Mouse (Mus musculus) liver (tissue): ENCODE measurements at regions not wholly inside any gene's neighbourhood (a gene's known extent, or its start where the extent isn't known, plus 50 kb on each side); places are given as distances from the start of the nearest gene placed in this dataset.

ENCODE experiments used
- DNase-seq: peaks from one replicate; pipeline ENCODE4 v3.0.0-alpha.2; 2020; ENCODE audit warnings: mixed read lengths

DNA sequence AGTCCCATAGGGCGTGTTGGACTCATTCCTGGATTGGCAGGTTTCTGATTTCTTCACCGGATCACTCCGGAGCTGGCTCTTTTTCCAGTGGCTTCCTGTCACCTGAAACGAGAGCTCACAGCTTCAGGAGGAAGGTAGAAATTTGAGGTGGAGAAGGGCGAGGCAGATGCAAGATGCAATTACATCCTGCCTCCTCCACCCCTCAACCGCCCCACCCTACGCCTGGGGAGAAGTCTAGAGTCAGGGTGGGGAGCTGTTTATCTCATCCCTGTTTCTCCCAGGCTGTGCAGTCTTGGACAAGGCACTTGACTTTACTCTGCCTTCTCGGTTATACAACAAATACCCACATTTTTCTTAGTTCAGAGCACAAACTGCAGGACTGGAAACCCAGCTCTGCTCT is 302.8 kb upstream of the Klf3 start:
- DNase-seq = peak; percentile 79

DNA sequence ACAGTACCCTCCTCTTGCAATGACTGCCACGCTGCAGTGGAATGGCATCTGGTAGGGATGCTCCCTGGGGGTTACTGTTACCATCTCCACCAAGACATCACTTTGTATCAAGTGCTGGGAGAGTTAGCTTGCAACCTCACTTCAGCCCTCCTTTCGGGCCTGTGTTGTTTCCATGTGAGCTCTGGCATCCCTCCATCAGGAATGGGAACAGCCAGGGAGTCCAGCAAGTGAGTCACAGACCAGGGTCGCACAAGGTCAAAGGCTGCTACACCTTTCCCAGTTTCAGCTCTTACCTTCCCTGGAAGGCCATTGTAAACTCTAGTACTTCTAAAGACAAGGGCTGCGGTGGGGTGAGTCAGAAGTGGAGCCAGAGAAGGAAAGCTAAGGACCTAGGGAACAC is 302.3 kb upstream of the Klf3 start:
- no peak for DNase-seq

DNA sequence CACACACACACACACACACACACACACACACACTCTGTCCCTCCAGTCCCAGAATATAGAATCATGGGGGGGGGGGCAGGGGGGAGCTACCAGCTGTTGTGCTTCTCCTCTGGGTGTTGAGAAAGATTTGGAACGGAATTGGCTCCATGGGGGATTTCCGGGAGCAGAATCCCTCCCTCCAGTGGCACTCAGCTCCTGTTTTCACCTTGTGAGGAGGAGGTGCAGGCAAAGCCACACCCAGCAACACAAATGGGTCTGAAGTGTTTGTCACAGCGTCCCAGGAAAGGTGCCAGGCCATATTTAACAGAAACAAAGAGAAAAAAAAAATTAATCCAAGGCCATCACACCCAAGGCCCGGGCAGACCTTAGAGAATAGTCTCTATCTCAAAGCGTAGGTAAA is 301.4 kb upstream of the Klf3 start:
- no peak for DNase-seq

DNA sequence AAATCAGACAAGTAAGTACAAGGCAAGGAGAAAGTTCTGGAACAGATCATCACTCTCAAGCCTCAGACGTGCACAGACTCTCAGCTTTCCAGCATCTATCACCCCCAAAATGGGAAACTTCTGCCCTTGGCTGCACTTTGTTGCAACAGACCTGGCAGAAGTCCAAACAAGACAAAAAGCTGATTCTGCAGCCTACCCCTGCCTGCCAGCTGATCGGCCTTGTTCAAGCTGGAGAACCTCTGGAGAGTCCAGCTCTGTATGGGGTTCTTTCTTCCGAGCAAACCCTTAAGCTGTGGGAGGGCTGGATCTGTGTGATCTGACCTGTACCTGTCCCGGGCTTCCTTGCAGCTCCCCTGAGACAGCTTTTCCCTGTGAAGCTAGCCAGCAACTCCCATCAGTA is 299.7 kb upstream of the Klf3 start:
- peak; percentile 48 for DNase-seq

DNA sequence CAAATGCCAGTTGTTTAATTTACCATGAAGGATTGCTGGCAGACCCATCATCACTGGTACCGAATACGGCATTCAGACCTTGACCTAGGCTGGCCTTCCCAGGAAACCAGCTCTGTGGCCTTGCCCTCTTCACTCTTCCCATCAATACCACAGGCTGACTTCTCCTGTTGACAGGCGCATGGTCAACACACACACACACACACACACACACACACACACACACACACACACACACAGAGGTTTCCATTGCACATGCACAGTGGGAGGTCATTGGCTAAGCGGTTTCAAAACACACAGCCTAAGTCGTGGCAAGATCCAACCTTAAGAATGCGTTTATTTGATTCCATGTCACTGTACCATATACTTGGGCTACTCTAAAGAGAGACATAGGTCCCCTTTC is 298.7 kb upstream of the Klf3 start:
- peak; percentile 21 for DNase-seq

DNA sequence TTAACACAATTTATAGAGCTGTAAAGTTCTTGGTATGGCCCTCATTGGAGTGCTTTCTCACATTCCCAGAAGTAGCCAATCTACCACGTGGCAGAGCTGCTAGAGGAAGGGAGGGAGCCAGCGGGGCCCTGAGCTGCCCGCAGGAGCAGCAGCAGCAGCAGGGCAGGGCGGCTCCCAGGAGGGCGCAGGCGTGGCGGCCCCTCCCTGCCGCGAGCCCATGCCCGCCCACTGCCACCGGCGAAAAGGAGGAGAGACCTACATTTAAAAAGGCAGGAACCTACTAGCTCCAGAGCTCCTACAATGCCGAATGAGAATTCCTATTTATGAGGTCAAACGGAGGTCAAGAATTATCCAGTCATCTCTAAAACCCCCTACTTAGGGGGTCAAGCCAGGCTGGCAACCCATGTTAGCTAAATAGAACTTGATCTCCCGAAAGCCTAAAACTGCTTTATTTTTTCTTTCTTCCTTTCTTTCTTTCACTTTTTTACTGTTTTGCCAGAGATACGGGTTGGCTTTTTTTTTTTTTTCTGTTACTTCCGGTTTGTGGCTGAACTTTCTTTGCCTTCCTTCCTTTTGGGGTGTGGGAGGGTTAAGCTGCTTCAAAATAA is 297.9 kb upstream of the Klf3 start:
- DNase-seq = peak; percentile 92

DNA sequence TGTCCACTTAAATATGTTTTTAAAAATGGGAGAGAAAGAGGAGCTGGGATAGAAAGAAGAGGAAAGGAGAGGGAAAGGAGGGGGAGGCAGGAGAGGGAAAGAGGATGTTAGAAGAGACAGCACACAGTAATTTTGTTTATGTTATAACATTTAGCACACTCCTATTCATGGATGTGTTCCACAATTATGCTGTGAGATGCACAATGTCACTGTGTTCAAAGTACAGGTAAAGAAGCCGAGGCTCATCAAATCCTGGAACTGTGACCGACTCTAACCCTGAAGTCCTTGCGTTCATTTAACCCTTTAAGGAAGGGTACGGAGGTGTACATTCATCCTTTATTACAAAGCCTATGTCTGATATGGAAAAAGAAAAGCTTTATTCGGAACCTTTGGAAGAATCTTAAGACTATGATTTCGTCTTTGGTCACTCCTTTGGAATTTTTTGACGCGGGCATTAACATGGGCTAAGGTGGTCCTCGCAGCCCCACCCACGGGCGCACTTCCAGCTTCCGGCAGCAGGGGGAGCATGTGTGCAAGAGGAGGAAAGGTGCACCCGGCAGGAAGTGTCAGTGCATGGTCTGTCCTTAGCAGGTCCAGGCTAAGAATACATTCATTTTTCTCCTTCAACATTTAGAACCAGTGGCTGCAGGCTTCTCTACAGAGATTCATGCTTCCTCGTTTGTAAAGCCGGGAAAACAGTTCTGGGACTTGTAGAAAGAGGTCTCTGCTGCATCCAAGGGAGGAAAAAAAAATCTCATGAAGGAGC is 297.2 kb upstream of the Klf3 start:
- peak; percentile 91 for DNase-seq

DNA sequence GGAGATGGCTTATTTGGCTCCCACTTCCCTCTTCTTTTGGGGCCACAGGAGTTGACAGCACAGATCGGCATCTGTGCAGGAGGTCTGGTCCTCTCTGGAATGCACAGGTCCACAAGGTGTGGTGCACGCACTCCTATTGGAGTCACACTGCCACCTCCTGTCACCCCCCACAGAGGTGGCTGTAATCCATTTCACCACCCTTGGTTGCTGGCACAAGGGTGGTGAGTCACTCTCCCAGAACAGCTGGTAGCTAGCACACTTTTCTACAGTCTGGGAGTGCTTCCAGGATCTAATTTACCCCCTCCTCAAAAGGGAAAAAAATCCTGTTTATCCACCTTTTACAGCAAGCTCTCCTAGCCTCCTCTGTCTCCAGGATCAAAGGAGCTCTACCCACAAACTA is 294.6 kb upstream of the Klf3 start:
- no peak for DNase-seq

DNA sequence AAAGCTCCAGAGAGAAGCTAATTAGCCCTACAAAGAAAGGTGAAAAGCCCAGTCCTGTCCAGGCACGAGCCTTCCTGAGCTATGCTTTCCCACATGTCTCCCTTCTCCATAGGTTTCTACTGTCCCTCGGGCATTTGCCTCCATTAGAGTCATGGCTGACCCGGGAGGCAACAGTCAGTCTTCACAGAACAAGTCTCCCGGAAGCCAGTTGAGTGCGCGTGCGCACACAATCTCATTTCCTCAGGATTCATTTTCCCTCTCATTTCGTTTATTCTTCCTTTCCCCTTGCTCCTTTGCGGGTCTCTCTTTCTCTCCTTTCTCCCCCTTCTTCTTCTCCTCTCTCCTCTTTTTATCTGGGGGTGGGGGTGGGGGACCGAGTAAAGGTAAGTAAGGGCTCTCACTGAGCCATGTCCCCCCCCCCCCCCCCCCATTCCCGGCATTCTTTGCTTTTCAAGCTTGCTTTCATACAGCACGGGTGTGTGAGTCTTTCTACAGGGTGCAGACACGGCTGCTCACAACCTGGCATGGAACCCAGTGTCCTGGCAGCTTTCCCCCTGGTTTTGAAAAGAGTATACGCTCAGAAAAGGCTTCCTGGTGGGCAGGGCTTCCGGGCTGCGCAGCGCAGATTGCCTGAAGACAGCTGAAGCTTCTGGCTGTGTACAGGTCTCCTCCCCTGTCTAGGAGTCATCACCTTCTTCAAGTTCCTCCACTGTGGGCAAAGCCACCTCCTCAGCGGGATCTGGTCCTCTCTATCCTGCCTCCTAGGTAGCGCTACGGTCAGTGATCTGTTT is 289.8 kb upstream of the Klf3 start:
- no peak for DNase-seq

DNA sequence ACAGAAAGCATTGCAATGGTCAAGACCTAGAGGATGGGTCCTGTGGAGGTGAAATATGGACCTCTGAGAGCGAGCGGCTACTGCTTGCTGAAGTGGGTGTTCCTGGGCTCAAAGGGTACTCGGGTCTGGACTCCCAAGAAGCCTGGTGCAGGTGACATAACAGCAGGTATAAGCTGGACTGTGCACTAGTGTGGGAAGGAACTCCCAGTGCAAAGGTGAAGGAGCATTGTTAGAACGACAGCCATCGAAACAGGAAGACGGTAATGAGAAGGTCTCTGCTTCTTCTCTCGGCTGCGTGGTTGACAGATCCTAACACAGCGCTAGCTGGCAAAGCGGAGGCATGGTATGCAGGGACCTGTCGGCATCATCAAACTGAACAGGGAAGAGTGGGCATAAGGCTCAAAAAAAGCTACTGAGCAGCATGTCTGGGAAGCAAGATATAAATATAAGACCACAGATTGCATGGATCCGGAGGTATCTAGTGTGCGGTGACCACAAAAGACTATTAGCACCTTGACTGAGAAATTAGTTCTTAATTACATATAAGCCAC is 287.0 kb upstream of the Klf3 start:
- no peak for DNase-seq

DNA sequence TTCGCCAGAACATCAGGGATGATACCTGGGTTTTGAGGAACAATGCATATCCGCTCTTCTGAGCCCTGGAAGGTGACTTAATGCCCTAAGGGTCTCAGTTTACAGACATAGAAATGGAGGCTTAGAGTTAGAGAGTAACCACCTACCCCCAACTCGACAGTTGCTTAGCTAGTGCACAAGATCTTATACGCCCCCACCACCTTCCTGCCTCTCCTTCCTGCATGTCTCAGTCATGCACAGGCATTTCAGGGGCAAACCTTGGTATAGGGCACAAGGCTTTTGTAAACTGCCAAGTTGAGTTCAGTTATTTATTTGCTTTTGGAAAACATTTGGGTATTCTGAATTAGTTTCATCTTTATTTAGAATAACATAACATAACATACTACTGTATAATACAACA is 285.9 kb upstream of the Klf3 start:
- no peak for DNase-seq

DNA sequence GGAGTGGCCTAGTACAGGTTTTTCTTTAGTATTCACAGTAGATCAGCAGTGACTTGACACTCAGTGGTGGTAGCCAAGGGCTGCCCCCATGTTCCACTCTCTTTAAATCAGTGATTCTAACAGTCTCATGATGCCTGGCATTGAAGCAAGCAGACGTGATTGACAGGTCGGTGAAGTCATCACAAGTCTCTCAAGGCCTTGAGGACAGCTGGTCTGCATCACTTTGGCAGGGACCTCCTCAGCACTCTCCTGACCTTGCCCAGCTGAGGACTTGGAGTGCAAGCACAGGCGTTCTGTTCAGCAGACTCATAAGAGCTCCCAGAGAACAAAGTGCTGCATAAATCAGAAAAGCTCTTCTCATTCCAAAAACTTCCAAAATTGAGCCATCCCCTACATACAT is 285.4 kb upstream of the Klf3 start:
- no peak for DNase-seq

DNA sequence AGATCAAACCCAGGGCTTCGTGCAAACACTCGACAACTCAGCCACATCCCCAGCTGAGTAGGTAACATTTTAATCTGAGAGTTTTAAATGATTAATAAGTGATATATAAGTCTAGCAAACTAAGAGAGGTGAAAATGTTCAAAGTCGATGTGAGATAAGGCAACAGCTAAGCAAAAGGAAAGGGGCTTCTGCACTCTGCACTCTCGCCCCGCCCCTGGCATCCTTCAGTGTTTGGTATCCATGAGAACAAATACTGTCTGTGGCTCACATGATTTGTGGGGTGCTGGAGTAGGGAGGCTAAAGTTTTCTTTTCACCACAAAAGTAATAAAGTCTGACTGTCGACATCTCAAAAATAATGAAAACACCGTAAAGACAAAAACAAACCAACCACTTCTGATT is 284.2 kb upstream of the Klf3 start:
- no peak for DNase-seq

DNA sequence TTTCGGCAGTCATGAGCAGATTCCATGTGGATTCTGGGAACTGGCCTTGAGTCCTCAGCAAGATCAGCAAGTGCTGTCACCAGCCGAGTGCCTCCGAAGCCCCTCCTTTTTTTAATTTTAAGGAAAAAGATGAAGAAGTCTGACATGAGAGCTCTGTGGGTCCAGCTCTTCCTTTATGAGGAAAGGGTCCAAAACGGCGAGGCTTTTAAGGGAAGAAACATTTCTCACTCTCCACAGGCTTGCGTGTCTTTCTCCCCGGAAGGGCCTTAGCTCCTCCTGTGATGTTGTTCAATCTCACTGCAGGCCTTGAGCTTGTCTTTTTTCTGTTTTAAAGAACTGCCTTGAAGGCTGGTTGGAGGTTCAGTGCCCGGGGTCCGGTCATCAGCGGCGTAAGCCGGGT is 283.5 kb upstream of the Klf3 start:
- no peak for DNase-seq

DNA sequence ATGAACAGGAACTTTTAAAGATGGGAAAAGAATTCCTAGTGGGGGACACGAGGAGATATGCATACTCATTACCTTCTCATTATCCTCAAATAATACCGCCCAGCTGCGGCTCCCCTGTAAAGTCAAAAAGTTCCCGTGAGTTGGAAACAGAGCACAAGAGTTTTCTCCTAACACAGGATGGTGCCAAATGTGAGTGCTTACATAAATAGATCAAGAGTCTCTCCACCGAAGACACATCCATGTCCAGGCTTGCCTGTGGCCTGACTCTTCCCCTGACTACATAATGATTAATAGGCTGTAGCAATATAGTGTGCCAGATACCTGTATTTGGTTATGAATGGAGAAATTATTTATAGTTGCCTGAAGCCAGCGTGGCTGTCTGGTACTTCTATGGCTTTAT is 281.8 kb upstream of the Klf3 start:
- no peak for DNase-seq

DNA sequence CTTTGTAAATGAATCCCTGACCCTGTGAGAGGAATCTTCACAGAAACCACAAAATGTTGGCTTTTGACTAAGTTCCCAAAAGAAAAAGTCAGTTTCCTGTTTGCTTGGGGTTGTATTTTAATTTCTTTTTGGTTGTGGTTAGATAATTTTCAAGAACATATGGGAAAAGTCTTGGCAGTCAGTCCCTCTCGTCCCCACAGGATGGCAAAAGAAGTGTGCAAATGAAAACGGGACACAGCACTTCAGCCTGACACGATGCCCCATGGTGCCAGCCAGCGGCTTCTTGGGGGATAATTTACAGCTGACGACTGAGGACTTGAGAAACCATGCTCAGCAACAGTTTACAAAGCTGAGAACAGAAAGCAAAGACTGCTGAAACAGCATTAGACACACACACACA is 281.2 kb upstream of the Klf3 start:
- DNase-seq = no peak

DNA sequence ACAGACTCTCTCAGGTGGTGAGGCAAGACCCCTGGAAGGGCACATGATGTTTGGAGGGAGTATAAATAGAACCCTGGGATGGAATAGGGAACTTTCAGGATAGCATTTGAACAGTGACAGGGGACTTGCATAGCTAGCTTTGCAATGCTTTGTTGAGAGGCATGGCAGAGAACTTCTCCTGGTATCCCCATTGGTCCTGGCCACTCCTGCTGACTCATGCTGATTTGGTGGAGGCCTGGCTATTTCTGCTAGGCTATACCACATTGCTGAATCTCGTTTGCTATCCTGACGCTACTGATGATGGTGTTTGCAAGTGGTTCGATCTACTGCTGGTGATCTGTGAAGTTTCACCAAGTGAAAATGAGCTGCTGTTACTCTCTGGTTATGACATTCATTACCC is 276.7 kb upstream of the Klf3 start:
- DNase-seq = peak; percentile 70

DNA sequence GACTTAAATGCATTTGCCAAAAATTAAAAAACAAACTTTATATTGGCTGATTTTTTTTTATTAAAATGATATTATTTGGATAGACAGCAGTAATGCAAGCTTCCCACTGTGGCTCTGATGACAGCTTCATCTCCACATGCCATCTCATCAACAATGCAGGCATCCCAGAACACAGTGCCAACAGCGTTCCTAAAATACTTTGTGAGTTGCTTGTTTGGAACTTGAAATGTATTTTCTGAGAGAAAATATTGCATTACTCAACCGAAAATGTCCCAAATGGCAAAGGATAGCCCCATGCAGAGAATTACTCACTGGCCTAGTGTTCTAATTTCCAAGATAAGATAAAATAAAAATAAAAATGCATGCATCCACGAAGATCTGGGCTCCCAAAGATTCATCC is 275.2 kb upstream of the Klf3 start:
- no peak for DNase-seq

DNA sequence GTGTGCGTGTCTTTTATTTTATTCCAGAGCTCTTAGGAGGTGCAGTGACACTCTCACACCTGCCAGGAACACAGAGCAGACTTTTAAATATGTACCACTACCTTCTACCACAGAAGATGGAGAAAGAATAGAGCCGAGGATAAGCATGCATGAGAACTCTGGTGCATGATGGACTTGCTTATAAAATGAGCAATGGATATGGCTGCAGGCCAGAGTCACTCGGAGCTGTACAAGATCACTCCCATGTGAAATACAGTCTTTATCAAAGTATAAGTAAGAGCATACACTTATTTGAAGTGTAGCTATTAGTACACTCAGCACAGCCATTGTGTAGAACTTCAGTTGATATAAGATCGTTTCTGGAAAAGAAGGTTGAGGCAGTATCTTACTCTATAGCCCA is 268.8 kb upstream of the Klf3 start:
- DNase-seq = no peak

DNA sequence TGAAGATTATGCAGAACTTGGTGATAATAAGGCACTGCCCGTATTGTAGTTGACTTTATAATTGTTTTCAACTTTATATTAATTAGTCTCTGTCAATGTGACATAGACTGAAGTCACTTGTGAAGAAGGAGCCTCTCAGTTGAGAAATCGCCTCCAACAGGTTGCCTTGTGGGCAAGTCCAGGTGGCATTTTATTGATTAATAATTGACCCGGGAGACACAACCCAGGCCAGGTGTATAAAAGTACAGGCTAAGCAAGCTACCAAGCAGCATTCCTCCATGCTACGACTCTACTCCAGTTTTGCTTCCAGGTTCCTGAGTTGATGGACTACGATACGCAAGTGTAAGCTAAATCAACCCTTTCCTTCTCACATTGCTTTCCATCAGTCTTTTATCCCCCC is 268.2 kb upstream of the Klf3 start:
- DNase-seq = no peak

DNA sequence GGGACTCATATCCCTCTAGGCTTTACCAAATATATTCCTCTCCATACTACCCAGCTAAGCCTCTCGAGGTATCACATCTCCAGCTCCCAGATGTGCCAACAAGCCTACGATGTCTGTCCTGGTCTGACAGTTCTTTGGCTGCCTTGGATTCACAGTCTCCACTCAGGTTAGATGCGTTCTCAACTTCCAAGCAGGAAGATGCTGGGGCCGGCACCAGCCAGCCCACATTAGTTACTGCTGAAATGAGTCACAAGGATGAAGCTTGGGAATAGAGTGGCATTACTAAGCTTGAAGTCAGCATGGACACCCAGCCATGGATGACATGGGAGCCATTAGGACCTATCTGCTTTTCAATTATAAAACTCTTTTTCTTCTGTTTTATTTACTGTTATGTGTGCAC is 267.6 kb upstream of the Klf3 start:
- DNase-seq = no peak

DNA sequence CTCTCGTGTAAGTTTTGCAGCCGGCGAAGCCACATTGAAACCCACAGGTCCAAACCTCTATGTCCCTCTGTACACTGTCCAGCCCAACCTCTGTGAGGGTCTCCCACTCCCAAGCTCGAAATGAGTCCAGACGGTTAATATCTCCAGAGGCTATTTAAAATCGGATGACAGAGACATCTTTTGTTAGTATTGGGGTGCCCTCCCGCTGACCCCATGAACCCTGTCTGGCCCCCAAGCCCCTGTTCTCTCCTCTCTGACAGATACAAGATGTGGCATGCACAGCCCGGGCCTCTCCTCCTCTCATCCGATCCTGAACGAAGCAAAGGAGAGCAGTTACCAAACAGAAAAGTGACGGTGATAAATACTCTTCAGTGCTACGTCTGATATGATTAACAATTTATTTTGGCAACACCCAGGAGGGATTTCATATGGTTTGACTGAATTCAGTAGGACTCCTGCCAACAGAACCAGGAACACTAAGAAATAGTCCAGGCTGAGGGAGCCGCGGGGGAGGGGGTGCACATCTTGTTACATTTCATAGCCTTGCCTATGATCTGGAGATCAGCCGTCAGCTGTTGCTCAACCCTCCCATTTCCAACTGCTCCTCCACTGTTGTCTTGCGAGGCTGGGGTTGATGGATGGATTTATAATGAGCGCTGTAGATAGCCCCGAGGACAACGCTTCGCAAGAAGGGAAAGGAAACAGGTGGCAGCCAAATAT is 266.6 kb upstream of the Klf3 start:
- peak; percentile 49 for DNase-seq

DNA sequence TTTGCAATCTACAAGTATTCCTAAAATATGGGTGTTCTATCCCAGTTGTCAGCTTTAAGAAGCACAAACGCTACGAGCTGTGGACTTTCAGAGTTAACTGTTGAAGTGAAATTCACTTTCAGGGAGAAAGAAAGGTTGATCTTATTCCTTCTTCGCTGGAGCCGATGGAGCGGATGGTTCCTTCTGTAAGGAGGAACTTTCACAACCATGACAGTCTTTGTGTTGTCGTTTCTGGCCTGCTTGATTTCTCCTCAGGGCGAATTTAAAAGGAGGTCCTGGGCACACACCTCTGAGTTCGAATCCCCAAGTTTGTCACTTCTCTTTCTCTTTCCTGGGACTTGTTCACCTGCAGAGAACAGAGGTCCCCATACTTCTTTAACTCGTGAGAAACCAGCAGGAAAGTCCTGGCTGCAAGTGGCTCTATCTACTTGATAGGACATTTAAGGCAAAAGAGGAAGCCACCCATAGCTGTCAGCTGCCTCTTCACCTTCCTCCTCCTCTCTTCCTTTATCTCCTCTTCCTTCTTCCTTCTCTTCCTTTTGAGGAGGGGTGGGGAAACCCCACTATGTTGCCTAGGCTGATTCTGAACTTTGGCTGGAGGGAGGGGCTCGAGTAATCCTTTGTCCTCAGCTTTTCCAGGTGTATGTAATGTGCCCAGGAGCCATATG is 265.9 kb upstream of the Klf3 start:
- no peak for DNase-seq
